Mouse (Mus musculus) heart, postnatal 0 days (tissue): ENCODE results near the gene Btnl2. TPM values are rescaled to one million over a fixed set of nuclear protein-coding genes. Genes with fewer than 3 reads are reported as not detected.

Experiments used
- ATAC-seq: fragments of 200-750 bp; cut with Nextera tagmentation; 2 replicates; pipeline ENCODE4 v1.8.0; 2017; ENCODE audit warnings: low read depth, moderate number of reproducible peaks, moderate library complexity; ENCODE audit not compliant: insufficient read depth
- DNase-seq: peaks from one replicate; pipeline ENCODE4 v3.0.0-alpha.2; 2016; ENCODE audit warnings: low spot score
- H3K27ac ChIP-seq: fragments of 300-500 bp; sonication (generic); 2 replicates; pipeline ENCODE4 v1.5.1; 2014; ENCODE audit warnings: low read depth, mild to moderate bottlenecking
- H3K27me3 ChIP-seq: fragments of 300-500 bp; sonication (generic); 2 replicates; pipeline ENCODE4 v1.6.1; 2014; ENCODE audit warnings: low read length, mixed read lengths; ENCODE audit not compliant: control insufficient read depth, insufficient read depth
- H3K36me3 ChIP-seq: fragments of 300-500 bp; sonication (generic); replicated peaks from 2 replicates; pipeline ENCODE4 v1.6.1; 2014; ENCODE audit warnings: low read length, mixed read lengths; ENCODE audit not compliant: control insufficient read depth, insufficient read depth
- H3K4me1 ChIP-seq: fragments of 300-500 bp; sonication (generic); 2 replicates; pipeline ENCODE4 v1.6.1; 2014; ENCODE audit warnings: antibody characterized with exemption; ENCODE audit not compliant: control insufficient read depth, insufficient read depth
- H3K4me2 ChIP-seq: fragments of 300-500 bp; sonication (generic); 2 replicates; pipeline ENCODE4 v1.6.1; 2014; ENCODE audit warnings: low read depth, mild to moderate bottlenecking, low read length, moderate library complexity
- H3K4me3 ChIP-seq: fragments of 300-500 bp; sonication (generic); 2 replicates; pipeline ENCODE4 v1.5.1; 2014; ENCODE audit warnings: low read depth, low read length
- H3K9ac ChIP-seq: fragments of 300-500 bp; sonication (generic); replicated peaks from 2 replicates; pipeline ENCODE4 v1.6.1; 2014; ENCODE audit warnings: low read depth, low read length, mixed read lengths
- H3K9me3 ChIP-seq: fragments of 300-500 bp; sonication (generic); replicated peaks from 2 replicates; pipeline ENCODE4 v1.6.1; 2016; ENCODE audit warnings: low read length; ENCODE audit not compliant: control insufficient read depth
- CTCF ChIP-seq: IDR thresholded peaks from 2 replicates; pipeline ENCODE4 v1.5.1; 2016; ENCODE audit warnings: antibody characterized with exemption, control low read depth, low read depth
- EP300 ChIP-seq: IDR thresholded peaks from 2 replicates; pipeline ENCODE4 v1.6.1; 2016; ENCODE audit warnings: antibody characterized with exemption, low read depth
- WGBS: fragments of 180-500 bp; shearing (Covaris S2); extraction: QIAGEN DNeasy Blood & Tissue Kit; methylation state at CpG from one replicate; pipeline ENCODE4 v1.1.7; 2014; 5-methylcytosine and 5-hydroxymethylcytosine counted together
- polyA plus RNA-seq: library from polyadenylated mRNA; unstranded; fragments of >200 nt; fragmentation: Nextera tagmentation; extraction: Ambion mirVana; gene quantifications from 2 replicates; pipeline ENCODE4 v1.2.1, GENCODE M21; 2015
- total RNA-seq: library from RNA; depleted of rRNA; stranded (reverse); fragments of >200 nt; gene quantifications from 2 replicates; pipeline ENCODE4 v1.2.3, GENCODE M21; 2014; ENCODE audit warnings: low replicate concordance; rRNA removed

The Btnl2 gene
- total and polyA plus RNA-seq, 2 experiments from 2014 or later = not detected

GRCm38 (mm10) chr17:34399394-34399715 is 44.7 kb downstream of the Btnl2 start:
- Histone ChIP-seq H3K4me2 (peak overlapping the region; percentile 79; the same call in 1 of the 2 replicates), H3K4me1 (no peaks in the 10 kb centered on the region), H3K36me3 (no peaks in the 10 kb centered on the region), H3K9ac (no peak overlapping the region), H3K4me3 (peak overlapping the region; percentile 50; the same call in 1 of the 2 replicates), H3K27me3 (no peaks in the 10 kb centered on the region), H3K27ac (no peak overlapping the region), H3K9me3 (no peaks in the 10 kb centered on the region)
- TF ChIP-seq EP300 (no peak), CTCF (no peak)
- ATAC-seq (no peak), DNase-seq (no peak)
- 41% methylated on average over 4 of the region's 4 CpGs for WGBS

- H3K4me1 ChIP-seq = no peaks in the 10 kb centered on the region
- H3K4me3 ChIP-seq = no peak overlapping the region
- H3K27me3 ChIP-seq = 0 out of 2 replicates have a peak, but pooled peaks cover 5% of the 10 kb centered on the region
- DNase-seq (peak; percentile 39), ATAC-seq (no peak)
- H3K4me2 ChIP-seq = no peak overlapping the region
- no peak for TF ChIP-seq EP300
- peak; percentile 78 for TF ChIP-seq CTCF
- 20% methylated on average over 6 of the region's 6 CpGs for WGBS
- no peak overlapping the region for H3K9ac ChIP-seq
- H3K27ac ChIP-seq = no peak overlapping the region
- H3K36me3 ChIP-seq = no peaks in the 10 kb centered on the region
- H3K9me3 ChIP-seq = no peaks in the 10 kb centered on the region
Observed at GRCm38 (mm10) chr17:34411117-34411516, 56.5 kb downstream of the Btnl2 start.

Other genes with a start within 250 kb of the Btnl2 start
- 2.6 and 7.2 TPM in 2 replicates for gene H2-DMa, start 235.3 kb upstream of the Btnl2 start, total RNA-seq
- gene H2-DMa, start 235.3 kb upstream of the Btnl2 start, polyA plus RNA-seq = 4.2 and 4.6 TPM in 2 replicates
- gene Brd2, start 232.2 kb upstream of the Btnl2 start, total RNA-seq = 83.2 and 87.5 TPM in 2 replicates
- 33.4 and 38.4 TPM in 2 replicates for gene Brd2, start 232.2 kb upstream of the Btnl2 start, polyA plus RNA-seq
- 1.5 TPM in 1 of 2 replicates, not detected in the other for gene H2-DMb2, start 211.5 kb upstream of the Btnl2 start, total RNA-seq
- gene H2-DMb2, start 211.5 kb upstream of the Btnl2 start, polyA plus RNA-seq = 0.33 and 0.38 TPM in 2 replicates
- 0.19 TPM in 1 of 2 replicates, not detected in the other for gene H2-DMb1, start 201.8 kb upstream of the Btnl2 start, total RNA-seq
- gene H2-DMb1, start 201.8 kb upstream of the Btnl2 start, polyA plus RNA-seq = 0.65 and 0.90 TPM in 2 replicates
- gene Tap1, start 167.3 kb upstream of the Btnl2 start, total RNA-seq = 8.8 and 10.7 TPM in 2 replicates
- 2.7 and 3.7 TPM in 2 replicates for gene Tap1, start 167.3 kb upstream of the Btnl2 start, polyA plus RNA-seq
- gene Psmb9, start 167.1 kb upstream of the Btnl2 start, total RNA-seq = 2.9 and 6.3 TPM in 2 replicates
- 2.5 and 3.6 TPM in 2 replicates for gene Psmb9, start 167.1 kb upstream of the Btnl2 start, polyA plus RNA-seq
- 9.7 and 11.0 TPM in 2 replicates for gene Psmb8, start 157.1 kb upstream of the Btnl2 start, total RNA-seq
- gene Psmb8, start 157.1 kb upstream of the Btnl2 start, polyA plus RNA-seq = 9.4 and 9.9 TPM in 2 replicates
- gene Tap2, start 151.3 kb upstream of the Btnl2 start, total RNA-seq = 3.3 and 14.5 TPM in 2 replicates
- gene Tap2, start 151.3 kb upstream of the Btnl2 start, polyA plus RNA-seq = 7.0 and 7.5 TPM in 2 replicates
- not detected in 2 replicates for gene H2-Ob, start 115.9 kb upstream of the Btnl2 start, total RNA-seq
- 0.08 and 0.14 TPM in 2 replicates for gene H2-Ob, start 115.9 kb upstream of the Btnl2 start, polyA plus RNA-seq
- 0.69 and 4.1 TPM in 2 replicates for gene H2-Ab1, start 97.1 kb upstream of the Btnl2 start, total RNA-seq
- gene H2-Ab1, start 97.1 kb upstream of the Btnl2 start, polyA plus RNA-seq = 2.0 and 3.6 TPM in 2 replicates
- 5.8 TPM in 1 of 2 replicates, not detected in the other for gene H2-Aa, start 67.0 kb upstream of the Btnl2 start, total RNA-seq
- gene H2-Aa, start 67.0 kb upstream of the Btnl2 start, polyA plus RNA-seq = 1.7 and 2.5 TPM in 2 replicates
- 1.2 TPM in 1 of 2 replicates, not detected in the other for gene H2-Eb1, start 49.0 kb upstream of the Btnl2 start, total RNA-seq
- gene H2-Eb1, start 49.0 kb upstream of the Btnl2 start, polyA plus RNA-seq = 4.1 and 4.4 TPM in 2 replicates
- gene H2-Eb2, start 29.2 kb upstream of the Btnl2 start, total RNA-seq = not detected in 2 replicates
- gene H2-Eb2, start 29.2 kb upstream of the Btnl2 start, polyA plus RNA-seq = not detected in 2 replicates
- not detected in 2 replicates for gene Btnl1, start 22.3 kb downstream of the Btnl2 start, total RNA-seq
- not detected in 2 replicates for gene Btnl1, start 22.3 kb downstream of the Btnl2 start, polyA plus RNA-seq
- not detected in 2 replicates for gene BC051142, start 44.0 kb downstream of the Btnl2 start, total RNA-seq
- gene BC051142, start 44.0 kb downstream of the Btnl2 start, polyA plus RNA-seq = 0.41 and 0.62 TPM in 2 replicates
- not detected in 2 replicates for gene Btnl4, start 122.5 kb downstream of the Btnl2 start, total RNA-seq
- not detected in 2 replicates for gene Btnl4, start 122.5 kb downstream of the Btnl2 start, polyA plus RNA-seq
- not detected in 2 replicates for gene Btnl6, start 162.5 kb downstream of the Btnl2 start, total RNA-seq
- gene Btnl6, start 162.5 kb downstream of the Btnl2 start, polyA plus RNA-seq = not detected in 2 replicates
- gene Notch4, start 209.4 kb downstream of the Btnl2 start, total RNA-seq = 40.7 and 43.2 TPM in 2 replicates
- 6.3 and 6.8 TPM in 2 replicates for gene Notch4, start 209.4 kb downstream of the Btnl2 start, polyA plus RNA-seq
- 0.53 and 3.1 TPM in 2 replicates for gene Gpsm3, start 235.0 kb downstream of the Btnl2 start, total RNA-seq
- gene Gpsm3, start 235.0 kb downstream of the Btnl2 start, polyA plus RNA-seq = 5.9 and 6.0 TPM in 2 replicates
- 42.6 and 59.1 TPM in 2 replicates for gene Pbx2, start 236.4 kb downstream of the Btnl2 start, total RNA-seq
- gene Pbx2, start 236.4 kb downstream of the Btnl2 start, polyA plus RNA-seq = 3.3 and 4.4 TPM in 2 replicates
- 2.7 and 5.8 TPM in 2 replicates for gene Ager, start 243.0 kb downstream of the Btnl2 start, total RNA-seq
- 0.85 and 1.9 TPM in 2 replicates for gene Ager, start 243.0 kb downstream of the Btnl2 start, polyA plus RNA-seq
- gene Rnf5, start 248.9 kb downstream of the Btnl2 start, total RNA-seq = 29.6 and 42.5 TPM in 2 replicates
- gene Rnf5, start 248.9 kb downstream of the Btnl2 start, polyA plus RNA-seq = 79.9 and 86.5 TPM in 2 replicates
- 112 and 120 TPM in 2 replicates for gene Agpat1, start 249.4 kb downstream of the Btnl2 start, total RNA-seq
- 39.1 and 39.6 TPM in 2 replicates for gene Agpat1, start 249.4 kb downstream of the Btnl2 start, polyA plus RNA-seq